Mouse (Mus musculus) cerebellum, adult 11-12 months (tissue): ENCODE measurements around the gene Zmynd8.

Experiments used
- DNase-seq: peaks from one replicate; pipeline ENCODE4 v3.0.0; 2022

Zmynd8 gene

GRCm38 (mm10) chr2:165878907-165879361, 19.9 kb downstream of the Zmynd8 start:
- no peak for DNase-seq

DNA sequence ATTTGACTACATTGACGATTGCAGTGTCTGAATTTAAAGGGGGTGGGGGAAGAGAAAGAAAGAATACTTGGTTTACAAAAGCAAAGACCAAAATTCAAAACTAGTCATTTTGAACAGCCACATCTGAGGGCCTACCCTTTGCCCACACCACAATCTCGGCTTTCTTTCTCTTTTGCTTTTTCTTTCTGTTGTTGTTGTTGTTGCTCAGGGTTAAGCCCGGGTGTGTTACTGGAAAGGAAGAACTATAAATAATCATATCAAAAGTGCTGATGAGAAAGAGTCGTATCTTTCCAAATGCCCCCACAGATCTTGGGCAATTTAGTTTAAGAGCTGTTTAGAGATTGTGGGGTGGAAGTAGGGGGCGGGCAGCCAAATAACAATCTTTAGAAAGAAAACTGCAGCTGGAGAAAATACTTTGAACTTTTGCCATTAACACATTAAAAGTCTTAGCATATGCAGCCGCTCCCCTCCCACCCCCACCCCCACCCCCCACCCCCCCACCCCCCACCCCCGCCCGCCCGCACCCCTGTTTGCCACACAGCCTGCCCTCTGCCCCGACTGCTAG, 20.7 kb downstream of the Zmynd8 start:
- DNase-seq = no peak

DNA sequence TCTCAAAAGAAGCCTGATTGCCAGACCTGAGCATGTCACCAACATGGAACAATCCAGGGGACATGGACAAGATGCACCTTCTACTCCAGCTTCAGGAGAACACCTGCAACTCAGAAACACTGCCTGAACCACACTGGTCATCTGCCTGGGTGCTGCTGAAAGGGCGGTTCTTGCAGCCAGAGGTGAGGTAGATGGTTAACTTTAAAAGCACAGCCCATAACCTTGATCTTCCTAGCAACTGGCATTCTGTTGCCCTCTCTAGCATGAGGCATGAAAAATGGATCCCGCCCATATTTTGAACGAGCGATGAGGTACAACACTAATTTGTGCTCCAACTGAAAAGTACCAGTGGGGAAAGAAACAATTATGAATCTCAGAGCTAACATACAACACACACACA, 21.6 kb downstream of the Zmynd8 start:
- DNase-seq = no peak

DNA sequence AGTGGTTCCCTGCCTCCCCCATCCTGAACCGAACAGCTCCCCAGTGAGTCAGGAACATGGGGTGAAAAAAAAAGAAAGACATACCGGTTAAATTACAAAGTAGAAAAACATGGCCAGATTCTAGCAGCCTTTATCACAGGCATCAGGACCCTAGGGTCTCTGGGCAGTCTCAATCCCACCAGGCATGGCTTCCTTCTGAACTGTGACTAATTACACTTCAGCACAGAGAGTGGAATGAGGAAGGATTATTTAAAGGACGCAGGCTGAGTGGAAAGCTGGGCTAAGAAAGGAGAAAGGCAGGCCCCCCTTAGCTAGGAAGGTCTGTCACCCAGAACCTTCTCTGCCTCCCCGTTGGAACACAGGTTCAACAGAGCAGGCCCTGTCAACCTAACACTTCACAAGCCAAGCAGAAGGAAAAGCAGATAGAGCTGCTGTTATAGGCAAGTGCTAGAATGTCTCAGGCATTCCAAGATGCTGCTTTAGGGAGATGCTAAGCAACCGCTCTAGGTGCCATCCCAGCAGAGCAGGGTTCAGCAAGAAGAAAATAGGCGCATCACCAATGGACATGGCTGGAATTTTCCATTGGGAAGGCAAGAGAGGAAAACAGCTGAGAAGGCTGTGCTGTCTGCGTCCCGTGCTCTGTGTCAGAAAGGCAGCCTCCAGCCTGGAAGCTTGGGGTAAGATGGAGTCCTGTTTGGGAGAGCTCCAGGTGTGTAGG, 22.5 kb downstream of the Zmynd8 start:
- DNase-seq = peak; percentile 72

GRCm38 (mm10) chr2:165875406-165875955, 23.3 kb downstream of the Zmynd8 start:
- DNase-seq = no peak

GRCm38 (mm10) chr2:165874461-165875339, 24.1 kb downstream of the Zmynd8 start:
- peak; percentile 87 for DNase-seq

GRCm38 (mm10) chr2:165873777-165874176, 25.0 kb downstream of the Zmynd8 start:
- DNase-seq = no peak

DNA sequence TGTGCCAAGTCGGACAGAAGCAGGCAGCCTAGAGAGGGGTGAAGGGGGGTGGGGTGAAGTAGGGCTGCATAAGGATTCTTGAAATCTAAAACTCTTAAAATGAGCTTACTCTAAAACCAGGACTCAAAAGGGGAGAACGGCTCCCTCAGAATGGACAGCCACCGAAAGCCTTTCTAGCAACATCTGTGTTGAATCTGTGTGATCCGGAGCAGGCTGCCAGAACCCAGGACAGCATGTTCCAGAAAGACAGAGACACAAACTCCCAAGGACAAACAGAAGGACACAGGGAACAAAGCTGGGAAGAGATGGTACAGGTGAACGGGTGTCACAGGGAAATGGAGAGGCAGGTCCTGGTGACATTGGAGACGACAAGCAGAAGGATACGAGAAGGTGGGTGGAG, 25.6 kb downstream of the Zmynd8 start:
- peak; percentile 48 for DNase-seq

DNA sequence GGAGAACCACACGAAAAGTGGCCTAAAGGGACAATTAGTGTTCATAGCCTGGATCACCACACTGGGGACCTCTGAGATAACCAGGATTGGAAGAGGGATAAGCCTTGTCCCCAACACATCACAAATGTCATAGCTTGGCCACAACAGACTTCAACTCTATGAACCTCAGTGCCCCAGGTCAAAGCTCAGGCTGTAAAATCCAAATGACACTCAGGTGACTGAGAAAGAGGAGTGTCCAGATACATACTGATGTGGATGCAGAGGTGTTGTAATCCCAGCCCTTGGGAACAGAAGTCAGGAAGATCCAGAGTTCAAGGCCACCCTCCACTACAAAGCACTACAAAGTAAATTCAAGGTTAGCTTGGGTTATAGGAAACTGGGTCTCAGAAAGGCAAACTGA, 29.6 kb downstream of the Zmynd8 start:
- no peak for DNase-seq

- DNase-seq = peak; percentile 58
Observed at GRCm38 (mm10) chr2:165868522-165869175, 30.2 kb downstream of the Zmynd8 start.

- DNase-seq = peak; percentile 53
Observed at GRCm38 (mm10) chr2:165867549-165867948, 31.3 kb downstream of the Zmynd8 start.

DNA sequence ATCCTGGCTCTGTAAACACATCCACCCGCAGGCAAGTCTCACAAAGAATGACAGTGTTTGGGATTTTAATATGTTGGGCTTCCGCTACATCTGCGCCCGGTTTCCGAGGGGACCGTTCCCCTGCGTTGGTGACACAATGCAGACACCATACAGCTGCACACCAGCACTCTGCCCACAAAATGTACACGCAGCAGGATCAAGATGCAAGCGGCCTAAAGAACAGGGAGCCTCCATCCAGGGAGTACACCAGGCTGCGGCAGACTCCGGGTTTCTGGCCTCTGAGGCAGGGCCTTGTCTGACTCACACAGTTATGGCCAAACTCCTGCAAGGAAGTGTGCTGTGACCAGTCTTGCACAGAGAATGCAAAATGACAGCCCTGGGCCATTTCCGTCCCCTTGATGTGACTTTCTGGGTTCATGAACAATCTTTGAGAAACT, 31.8 kb downstream of the Zmynd8 start:
- peak; percentile 62 for DNase-seq

GRCm38 (mm10) chr2:165866412-165866811, 32.4 kb downstream of the Zmynd8 start:
- DNase-seq = no peak

DNA sequence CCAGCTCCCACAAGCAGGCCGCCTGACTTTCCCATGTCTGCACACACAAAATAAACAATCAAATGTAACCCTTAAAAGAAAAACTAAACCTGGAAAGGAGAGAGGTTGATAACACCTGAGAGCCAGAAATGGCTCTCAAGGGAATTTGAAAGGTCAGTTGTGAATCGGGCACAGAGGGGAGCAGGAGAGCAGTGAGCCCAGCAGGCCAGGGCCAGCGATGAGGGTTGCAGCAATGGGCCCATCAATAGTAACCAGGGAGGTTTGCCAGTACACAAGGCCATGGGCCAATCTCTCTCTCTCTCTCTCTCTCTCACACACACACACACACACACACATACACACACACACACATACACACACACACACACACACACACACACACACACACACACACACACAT, 34.0 kb downstream of the Zmynd8 start:
- no peak for DNase-seq

- no peak for DNase-seq
Observed at GRCm38 (mm10) chr2:165861683-165862594, 36.9 kb downstream of the Zmynd8 start.

DNA sequence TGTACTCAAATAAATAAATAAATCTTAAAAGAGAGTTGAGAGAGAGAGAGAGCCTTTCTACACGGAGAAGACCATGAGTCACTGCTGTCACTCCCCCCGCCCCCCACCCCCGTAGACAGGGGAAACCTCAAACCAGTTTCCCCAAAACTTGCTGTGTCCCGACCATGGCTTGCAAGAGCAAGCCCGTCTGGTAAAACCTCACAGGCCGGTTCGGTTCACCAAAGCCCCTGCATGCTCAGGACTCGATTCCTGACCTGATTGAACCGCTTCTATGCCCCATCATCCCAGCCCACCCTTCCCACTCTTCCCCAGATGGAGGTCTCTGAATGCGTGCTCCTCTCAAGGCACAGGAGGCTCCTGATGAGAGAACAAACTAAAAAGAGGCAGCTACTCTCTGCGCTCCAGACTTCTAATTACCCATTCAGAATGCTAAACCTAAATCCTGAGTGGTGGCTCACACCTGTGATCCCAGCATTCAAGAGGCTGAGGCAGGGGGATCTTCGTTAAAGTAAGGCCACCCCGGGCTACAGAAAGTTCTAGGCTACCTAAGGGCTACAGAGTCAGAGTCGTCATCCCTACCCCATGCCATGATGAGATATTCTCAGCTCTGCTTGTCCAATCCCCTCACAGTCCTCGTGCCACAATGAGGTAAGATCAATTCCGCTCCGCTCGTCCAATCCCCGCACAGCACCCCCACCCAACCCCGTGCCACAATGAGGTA, 37.7 kb downstream of the Zmynd8 start:
- no peak for DNase-seq

- no peak for DNase-seq
Observed at GRCm38 (mm10) chr2:165860447-165860846, 38.4 kb downstream of the Zmynd8 start.

DNA sequence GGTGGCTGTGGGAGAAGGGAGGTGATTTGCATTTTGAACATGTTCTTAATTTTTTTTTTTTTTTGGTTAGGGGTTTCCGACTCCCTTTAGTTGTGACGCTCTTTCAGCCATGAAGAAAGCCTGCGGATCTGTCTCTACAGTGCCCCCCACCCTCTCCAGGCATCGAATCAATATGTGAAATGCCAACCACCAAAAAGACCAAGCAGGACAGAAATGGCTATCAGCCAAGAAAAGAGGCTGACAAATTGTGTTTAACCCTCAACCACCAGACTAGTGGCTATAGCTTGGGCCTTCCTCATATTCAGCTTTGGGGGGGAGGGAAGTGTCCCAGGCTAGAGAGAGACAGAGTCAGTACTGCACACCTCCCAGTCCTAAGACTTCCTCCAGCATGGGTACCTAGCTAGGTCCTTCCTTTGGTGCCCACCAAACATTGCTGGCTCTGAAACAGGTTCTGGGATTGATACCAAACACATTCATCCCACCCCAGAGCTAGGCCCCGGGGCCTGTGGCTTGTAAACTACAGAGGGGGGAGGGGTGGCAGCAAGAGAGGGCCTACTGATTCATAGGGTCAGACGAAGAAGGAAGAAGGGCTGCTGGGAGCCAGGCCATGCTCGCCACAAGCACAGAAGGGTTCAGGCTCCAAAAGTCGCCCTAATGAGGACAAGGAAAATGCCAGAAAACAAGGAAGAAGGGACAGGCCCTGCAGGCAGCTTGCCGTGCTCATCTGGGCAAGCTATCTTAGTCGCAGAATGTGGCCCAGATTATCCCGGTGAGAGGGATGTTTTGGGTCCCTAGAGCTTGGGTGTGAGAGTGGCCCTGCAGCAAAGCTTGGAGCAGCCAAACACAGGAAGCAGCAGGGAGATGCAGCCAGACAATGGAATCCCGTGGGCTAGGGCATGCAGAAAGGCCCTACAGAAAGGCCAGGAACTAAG, 40.1 kb downstream of the Zmynd8 start:
- peak; percentile 62 for DNase-seq

- DNase-seq = peak; percentile 70
Observed at GRCm38 (mm10) chr2:165857841-165858426, 40.9 kb downstream of the Zmynd8 start.
